Mouse (Mus musculus): ENCODE measurements around the gene Grm8. TPM values are rescaled to one million over a fixed set of nuclear protein-coding genes. Genes with fewer than 3 reads are reported as not detected.

Gene Grm8
- polyA plus RNA-seq, 2 experiments, result 1.1 to 1.8 TPM

DNA sequence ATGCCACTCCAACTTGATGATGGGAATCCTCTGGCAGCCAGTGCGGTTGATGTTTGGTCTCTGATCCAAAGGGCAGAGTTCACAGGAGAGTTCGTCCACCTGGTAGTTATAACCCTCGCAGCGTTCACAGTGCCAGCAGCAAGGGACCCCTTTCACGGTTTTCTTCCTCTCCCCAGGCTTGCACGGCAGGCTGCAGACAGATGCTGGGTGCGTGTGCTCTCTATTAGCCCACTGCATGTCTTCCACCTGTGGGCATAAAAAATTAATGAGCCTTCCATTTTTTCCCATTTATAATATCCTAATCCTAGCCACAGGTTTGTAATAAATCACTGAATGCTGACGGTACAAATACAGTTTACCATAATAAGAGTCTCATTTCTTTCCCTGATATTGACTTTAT lies 771.2 kb downstream of the Grm8 start:
- ATAC-seq (ENCODE audit: low FRiP score, low read depth), result no peak
- 50% methylated on average over 8 of the region's 8 CpGs for WGBS
- Histone ChIP-seq H3K9me3 (ENCODE audit: control insufficient read depth, low read length) (no peaks in the 10 kb centered on the region), H3K4me3 (replicated peaks; ENCODE audit: low read length) (no peak overlapping the region), H3K4me1 (ENCODE audit: control insufficient read depth, insufficient read depth, low read length) (no peaks in the 10 kb centered on the region), H3K9ac (ENCODE audit: low read depth, low read length, severe bottlenecking) (no peak overlapping the region), H3K27me3 (ENCODE audit: control insufficient read depth, insufficient read depth, low read length) (no peaks in the 10 kb centered on the region), H3K27ac (replicated peaks; ENCODE audit: low read depth, low read length) (no peak overlapping the region), H3K4me2 (replicated peaks; ENCODE audit: low read depth, low read length, severe bottlenecking) (no peak overlapping the region), H3K36me3 (ENCODE audit: control insufficient read depth, insufficient read depth, low read length) (no peaks in the 10 kb centered on the region)
- no peak for DNase-seq (ENCODE audit: low spot score)
- TF ChIP-seq POLR2A (IDR thresholded peaks at IDR 0.05; ENCODE audit: borderline replicate concordance, extremely low read depth, insufficient read depth, insufficient read length), result no peak

DNA sequence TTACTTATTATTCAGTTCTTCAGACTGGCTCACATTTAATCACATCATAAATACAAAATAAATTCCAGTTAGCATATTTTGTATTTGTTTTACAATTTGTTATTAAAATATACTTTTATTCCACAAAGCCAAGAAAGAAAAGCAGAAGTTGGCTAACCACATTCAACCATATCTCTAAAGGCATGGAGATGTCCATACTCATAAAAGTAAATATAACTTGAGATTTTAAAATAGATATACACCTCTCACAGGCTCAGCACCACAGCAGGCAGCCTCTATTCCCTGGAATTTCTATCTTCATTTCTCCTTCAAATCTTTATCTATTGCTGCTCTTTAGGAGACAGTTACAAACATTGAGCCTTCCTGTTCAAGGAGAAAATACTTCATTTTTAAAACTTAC lies 774.5 kb downstream of the Grm8 start:
- Histone ChIP-seq H3K36me3 (ENCODE audit: control insufficient read depth, insufficient read depth, low read length) (no peaks in the 10 kb centered on the region), H3K4me2 (replicated peaks; ENCODE audit: low read depth, low read length, severe bottlenecking) (no peak overlapping the region), H3K9me3 (ENCODE audit: control insufficient read depth, low read length) (no peaks in the 10 kb centered on the region), H3K4me3 (replicated peaks; ENCODE audit: low read length) (no peak overlapping the region), H3K27me3 (ENCODE audit: control insufficient read depth, insufficient read depth, low read length) (no peaks in the 10 kb centered on the region), H3K27ac (replicated peaks; ENCODE audit: low read depth, low read length) (no peak overlapping the region), H3K4me1 (ENCODE audit: control insufficient read depth, insufficient read depth, low read length) (no peaks in the 10 kb centered on the region), H3K9ac (ENCODE audit: low read depth, low read length, severe bottlenecking) (no peak overlapping the region)
- ATAC-seq (ENCODE audit: low FRiP score, low read depth), result no peak
- no peak for DNase-seq (ENCODE audit: low spot score)
- TF ChIP-seq POLR2A (IDR thresholded peaks at IDR 0.05; ENCODE audit: borderline replicate concordance, extremely low read depth, insufficient read depth, insufficient read length), result no peak

DNA sequence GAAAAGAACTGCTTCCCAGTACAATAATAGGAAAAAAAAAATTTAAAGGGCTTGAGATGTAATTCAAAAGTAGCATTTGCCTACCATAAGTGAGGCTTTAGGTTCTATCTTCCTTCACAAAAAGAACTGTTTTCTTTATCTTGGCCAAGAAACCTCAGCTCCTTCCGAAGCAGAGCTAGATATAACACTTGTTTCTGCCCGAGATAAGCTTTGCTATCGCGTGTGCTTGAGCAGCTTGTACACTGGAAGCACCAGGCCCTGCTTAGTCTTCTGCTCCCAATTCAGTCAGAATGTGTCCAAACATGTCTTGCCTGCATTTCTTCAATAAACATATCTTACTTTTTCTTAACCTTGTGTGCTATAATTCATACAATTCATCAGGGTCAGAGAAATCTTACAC lies 783.8 kb downstream of the Grm8 start:
- WGBS, result 86% methylated on average over 4 of the region's 4 CpGs
- no peaks in the 10 kb centered on the region for H3K4me1 ChIP-seq (ENCODE audit: control insufficient read depth, insufficient read depth, low read length)
- no peak overlapping the region for H3K4me2 ChIP-seq (replicated peaks; ENCODE audit: low read depth, low read length, severe bottlenecking)
- DNase-seq (ENCODE audit: low spot score), result no peak
- ATAC-seq (ENCODE audit: low FRiP score, low read depth), result no peak
- H3K9ac ChIP-seq (ENCODE audit: low read depth, low read length, severe bottlenecking), result no peak overlapping the region
- H3K27me3 ChIP-seq (ENCODE audit: control insufficient read depth, insufficient read depth, low read length), result no peaks in the 10 kb centered on the region
- H3K36me3 ChIP-seq (ENCODE audit: control insufficient read depth, insufficient read depth, low read length), result no peaks in the 10 kb centered on the region
- no peak for TF ChIP-seq POLR2A (IDR thresholded peaks at IDR 0.05; ENCODE audit: borderline replicate concordance, extremely low read depth, insufficient read depth, insufficient read length)
- no peak overlapping the region for H3K27ac ChIP-seq (replicated peaks; ENCODE audit: low read depth, low read length)
- H3K9me3 ChIP-seq (ENCODE audit: control insufficient read depth, low read length), result no peaks in the 10 kb centered on the region
- no peak overlapping the region for H3K4me3 ChIP-seq (replicated peaks; ENCODE audit: low read length)

DNA sequence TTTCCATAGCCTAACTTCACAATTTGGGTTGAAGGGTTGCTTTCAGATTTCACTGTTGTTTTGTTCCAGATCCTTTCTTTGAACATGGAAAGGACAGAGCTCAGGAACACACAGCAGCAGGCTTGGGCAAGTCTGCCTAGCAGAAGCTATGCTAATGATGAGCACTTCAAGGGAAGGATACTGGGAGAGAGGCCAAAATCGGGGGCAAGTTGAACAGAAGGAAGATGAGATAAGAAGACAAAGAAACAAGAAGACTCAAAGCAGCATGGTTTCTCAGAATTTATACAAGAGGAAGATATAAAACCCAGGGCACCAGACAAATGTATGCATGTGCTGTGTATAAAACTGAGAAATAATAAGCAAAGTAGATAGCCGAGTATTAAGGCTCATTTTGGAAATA lies 786.7 kb downstream of the Grm8 start:
- Histone ChIP-seq H3K27ac (replicated peaks; ENCODE audit: low read depth, low read length) (no peak overlapping the region), H3K4me2 (replicated peaks; ENCODE audit: low read depth, low read length, severe bottlenecking) (no peak overlapping the region), H3K9me3 (ENCODE audit: control insufficient read depth, low read length) (no peaks in the 10 kb centered on the region), H3K4me3 (replicated peaks; ENCODE audit: low read length) (no peak overlapping the region), H3K27me3 (ENCODE audit: control insufficient read depth, insufficient read depth, low read length) (no peaks in the 10 kb centered on the region), H3K9ac (ENCODE audit: low read depth, low read length, severe bottlenecking) (no peak overlapping the region), H3K4me1 (ENCODE audit: control insufficient read depth, insufficient read depth, low read length) (no peaks in the 10 kb centered on the region), H3K36me3 (ENCODE audit: control insufficient read depth, insufficient read depth, low read length) (no peaks in the 10 kb centered on the region)
- DNase-seq (ENCODE audit: low spot score) (no peak), ATAC-seq (ENCODE audit: low FRiP score, low read depth) (no peak)
- TF ChIP-seq POLR2A (IDR thresholded peaks at IDR 0.05; ENCODE audit: borderline replicate concordance, extremely low read depth, insufficient read depth, insufficient read length), result no peak
- WGBS, result 70% methylated on average over 2 of the region's 2 CpGs

DNA sequence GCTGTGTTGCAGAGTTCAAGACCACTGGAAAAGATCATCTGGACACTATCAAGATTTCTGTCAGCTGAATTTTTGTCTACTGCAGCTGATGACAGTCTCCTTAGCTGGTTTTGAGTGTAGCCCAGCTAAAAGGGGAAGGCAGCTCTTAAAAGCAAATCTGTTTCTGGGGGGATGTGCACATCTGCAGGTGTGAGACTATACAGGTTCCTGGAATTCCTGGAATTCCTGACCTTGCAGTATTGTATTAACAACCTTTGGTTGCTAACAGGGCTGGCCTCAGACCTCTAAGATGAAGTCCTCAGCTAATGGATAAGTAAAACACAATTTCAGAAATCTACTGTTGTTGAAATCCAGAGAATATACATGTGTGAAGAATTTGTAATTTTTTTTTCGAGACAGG lies 788.7 kb downstream of the Grm8 start:
- Histone ChIP-seq H3K27me3 (ENCODE audit: control insufficient read depth, insufficient read depth, low read length) (no peaks in the 10 kb centered on the region), H3K9ac (ENCODE audit: low read depth, low read length, severe bottlenecking) (no peak overlapping the region), H3K4me2 (replicated peaks; ENCODE audit: low read depth, low read length, severe bottlenecking) (no peak overlapping the region), H3K4me1 (ENCODE audit: control insufficient read depth, insufficient read depth, low read length) (no peaks in the 10 kb centered on the region), H3K36me3 (ENCODE audit: control insufficient read depth, insufficient read depth, low read length) (no peaks in the 10 kb centered on the region), H3K9me3 (ENCODE audit: control insufficient read depth, low read length) (no peaks in the 10 kb centered on the region), H3K27ac (replicated peaks; ENCODE audit: low read depth, low read length) (no peak overlapping the region), H3K4me3 (replicated peaks; ENCODE audit: low read length) (no peak overlapping the region)
- ATAC-seq (ENCODE audit: low FRiP score, low read depth), result no peak
- WGBS, result 77% methylated on average over 1 of the region's 1 CpGs
- DNase-seq (ENCODE audit: low spot score), result no peak
- TF ChIP-seq POLR2A (IDR thresholded peaks at IDR 0.05; ENCODE audit: borderline replicate concordance, extremely low read depth, insufficient read depth, insufficient read length), result no peak

DNA sequence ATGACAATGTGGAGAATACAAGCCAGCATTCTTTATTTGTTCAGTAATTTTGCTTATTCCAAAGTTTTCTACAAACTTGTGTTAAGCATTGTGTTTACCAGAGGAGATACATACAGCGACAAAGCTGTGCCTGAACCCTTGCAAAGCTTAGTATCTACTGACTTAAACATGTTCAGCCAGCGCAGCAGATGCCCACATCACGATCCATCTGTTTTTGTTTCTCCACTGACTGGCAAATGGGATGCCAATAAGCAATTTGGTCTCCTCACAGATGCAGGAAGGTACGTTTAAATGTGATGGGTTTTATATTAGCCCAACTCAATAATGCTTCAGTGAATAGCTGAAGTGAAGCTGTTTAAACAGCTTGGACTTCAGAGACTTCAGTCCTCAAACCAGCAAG lies 794.8 kb downstream of the Grm8 start:
- Histone ChIP-seq H3K36me3 (ENCODE audit: control insufficient read depth, insufficient read depth, low read length) (no peaks in the 10 kb centered on the region), H3K4me2 (replicated peaks; ENCODE audit: low read depth, low read length, severe bottlenecking) (no peak overlapping the region), H3K9ac (ENCODE audit: low read depth, low read length, severe bottlenecking) (no peak overlapping the region), H3K9me3 (ENCODE audit: control insufficient read depth, low read length) (no peaks in the 10 kb centered on the region), H3K27me3 (ENCODE audit: control insufficient read depth, insufficient read depth, low read length) (no peaks in the 10 kb centered on the region), H3K4me1 (ENCODE audit: control insufficient read depth, insufficient read depth, low read length) (no peaks in the 10 kb centered on the region), H3K27ac (replicated peaks; ENCODE audit: low read depth, low read length) (no peak overlapping the region), H3K4me3 (replicated peaks; ENCODE audit: low read length) (no peak overlapping the region)
- DNase-seq (ENCODE audit: low spot score), result no peak
- 84% methylated on average over 4 of the region's 4 CpGs for WGBS
- ATAC-seq (ENCODE audit: low FRiP score, low read depth), result no peak
- TF ChIP-seq POLR2A (IDR thresholded peaks at IDR 0.05; ENCODE audit: borderline replicate concordance, extremely low read depth, insufficient read depth, insufficient read length), result no peak
